Mouse (Mus musculus): ENCODE data around the gene Mylpf.

- no peak for TF ChIP-seq CTCF (IDR thresholded peaks at IDR 0.05; ENCODE audit: control insufficient read depth, insufficient read depth, insufficient read length)
- no peak for TF ChIP-seq FOSL1 (IDR thresholded peaks at IDR 0.05; ENCODE audit: insufficient read depth, low read length, poor library complexity, severe bottlenecking)
Measured at GRCm38 (mm10) chr7:127216307-127216706, 7.6 kb downstream of the Mylpf start.

Data from C2C12 (cell line).